Mouse (Mus musculus): Measurements from ENCODE around the gene Klf5. TPM values are rescaled to one million over a fixed set of nuclear protein-coding genes. Genes with fewer than 3 reads are reported as not detected.

Klf5 gene
- polyA plus RNA-seq, 1 experiment from 2014 or later: 104 TPM

DNA sequence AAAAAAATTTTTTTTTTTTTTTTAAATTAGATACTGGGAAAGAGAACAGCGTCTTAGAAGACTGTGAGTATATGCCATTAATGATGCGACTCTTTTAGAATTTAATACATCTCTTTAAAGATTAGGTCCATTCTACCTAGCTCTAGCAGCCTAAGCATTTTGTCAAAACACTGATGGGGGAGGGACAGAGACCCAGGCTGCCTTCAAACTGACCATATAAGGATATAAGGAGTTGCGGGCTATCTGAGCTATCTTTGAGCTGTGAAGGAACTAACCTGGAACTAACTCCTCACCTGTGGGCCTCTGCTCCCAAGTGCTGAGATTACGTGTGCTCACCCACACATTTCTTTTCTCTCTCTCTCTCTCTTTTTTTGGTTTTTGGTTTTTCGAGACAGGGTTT, 6.3 kb upstream of the Klf5 start:
- Histone ChIP-seq H3K4me2 (no peak overlapping the region), H3K27ac (no peak overlapping the region), H3K4me1 (no peaks in the 10 kb centered on the region), H3K36me3 (no peaks in the 10 kb centered on the region), H3K27me3 (replicated peaks) (no peaks in the 10 kb centered on the region), H3K9ac (no peak overlapping the region), H3K9me3 (no peaks in the 10 kb centered on the region), H3K4me3 (replicated peaks) (no peak overlapping the region)
- 93% methylated on average over 5 of the region's 5 CpGs for WGBS
- no peak for ATAC-seq (ENCODE audit: insufficient read depth, low FRiP score, low read depth)

DNA sequence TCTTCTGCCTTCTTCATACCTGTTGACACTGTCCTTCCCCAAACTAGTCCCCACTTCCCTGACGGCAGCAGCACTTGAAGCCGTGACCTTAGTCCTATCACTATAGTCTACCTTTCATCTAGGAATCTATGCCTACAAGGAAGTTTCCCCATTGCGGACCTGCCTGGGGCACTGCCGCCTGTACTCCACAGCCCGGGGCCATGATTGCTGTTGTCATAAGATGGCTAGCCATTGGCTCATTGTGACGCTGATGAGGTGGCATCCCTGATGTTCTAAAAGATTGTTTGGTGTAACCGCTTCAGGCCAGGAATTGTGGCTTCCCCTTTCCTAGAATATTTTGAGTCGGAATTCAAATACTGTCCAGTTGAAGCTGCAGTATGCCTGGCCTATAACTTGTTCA, 4.1 kb upstream of the Klf5 start:
- H3K4me3 ChIP-seq (replicated peaks): no peak overlapping the region
- H3K4me2 ChIP-seq: no peak overlapping the region
- H3K9ac ChIP-seq: no peak overlapping the region
- no peak overlapping the region for H3K27ac ChIP-seq
- no peaks in the 10 kb centered on the region for H3K27me3 ChIP-seq (replicated peaks)
- no peaks in the 10 kb centered on the region for H3K9me3 ChIP-seq
- no peaks in the 10 kb centered on the region for H3K36me3 ChIP-seq
- WGBS: 85% methylated on average over 8 of the region's 8 CpGs
- H3K4me1 ChIP-seq: no peaks in the 10 kb centered on the region
- no peak for ATAC-seq (ENCODE audit: insufficient read depth, low FRiP score, low read depth)

DNA sequence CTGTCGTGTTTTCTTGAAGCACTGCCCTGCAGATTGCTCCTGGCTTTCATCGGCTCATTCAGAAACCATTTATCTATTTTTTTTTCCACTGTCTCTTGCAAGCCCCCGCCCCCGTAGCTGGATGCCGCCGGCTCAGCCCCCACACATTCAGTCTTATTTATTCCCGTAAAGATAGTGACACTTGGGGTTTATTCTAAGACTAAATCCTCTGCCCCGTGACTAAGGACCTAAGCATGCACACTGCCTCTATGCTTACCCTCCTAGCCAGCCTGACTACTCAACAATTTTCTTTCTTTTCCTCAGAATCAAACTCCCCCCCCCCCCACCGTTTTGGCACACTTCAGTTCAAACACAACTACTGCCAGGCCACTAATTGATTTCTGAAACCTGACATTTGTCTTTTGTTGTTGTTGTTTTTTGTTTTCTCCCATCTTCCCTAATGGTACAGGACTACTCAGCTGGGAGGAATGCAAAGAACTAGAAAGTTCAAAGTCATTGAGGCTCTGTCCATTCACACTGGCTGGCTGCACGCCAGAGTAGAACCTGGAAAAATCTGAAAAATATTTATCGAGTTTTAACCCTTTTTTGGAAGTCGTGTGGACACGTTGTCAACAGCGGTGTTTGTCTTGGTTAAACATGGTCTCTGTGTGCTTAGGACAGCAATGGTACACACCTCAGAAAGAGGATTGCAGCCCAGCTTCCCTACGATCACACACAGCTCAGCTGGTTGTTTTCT, 2.7 kb upstream of the Klf5 start:
- no peak overlapping the region for H3K4me3 ChIP-seq (replicated peaks)
- no peaks in the 10 kb centered on the region for H3K4me1 ChIP-seq
- WGBS: 33% methylated on average over 15 of the region's 15 CpGs
- H3K27me3 ChIP-seq (replicated peaks): no peaks in the 10 kb centered on the region
- no peak overlapping the region for H3K27ac ChIP-seq
- H3K9me3 ChIP-seq: no peaks in the 10 kb centered on the region
- no peak for ATAC-seq (ENCODE audit: insufficient read depth, low FRiP score, low read depth)
- no peak overlapping the region for H3K9ac ChIP-seq
- H3K36me3 ChIP-seq: no peaks in the 10 kb centered on the region
- peak overlapping the region; percentile 29; the same call in 1 of the 2 replicates for H3K4me2 ChIP-seq

DNA sequence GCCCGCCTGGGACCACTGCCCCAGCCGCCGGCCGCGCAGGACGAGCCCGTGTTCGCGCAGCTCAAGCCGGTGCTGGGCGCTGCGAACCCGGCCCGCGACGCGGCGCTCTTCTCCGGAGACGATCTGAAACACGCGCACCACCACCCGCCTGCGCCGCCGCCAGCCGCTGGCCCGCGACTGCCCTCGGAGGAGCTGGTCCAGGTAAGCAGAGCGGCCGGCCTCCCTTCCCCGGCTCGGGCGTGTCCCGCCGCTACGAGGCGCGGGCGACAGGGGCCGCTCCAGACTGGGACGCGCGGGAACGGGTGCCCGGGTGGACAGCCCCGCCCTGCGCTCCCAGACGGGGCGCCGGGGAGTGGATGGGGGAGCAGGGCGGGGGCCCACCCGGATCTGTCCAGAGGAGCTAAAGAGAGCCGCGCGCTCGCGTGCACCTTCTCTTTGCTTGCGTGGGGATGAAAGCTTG, 561 bp downstream of the Klf5 start:
- Histone ChIP-seq H3K36me3 (no peaks in the 10 kb centered on the region), H3K4me3 (replicated peaks) (peak overlapping the region; percentile 80), H3K4me1 (no peaks in the 10 kb centered on the region), H3K27me3 (replicated peaks) (no peaks in the 10 kb centered on the region), H3K9me3 (no peaks in the 10 kb centered on the region), H3K4me2 (peak overlapping the region; percentile 94), H3K27ac (peak overlapping the region; percentile 84), H3K9ac (peak overlapping the region; percentile 78)
- under 1% methylated on average over 47 of the region's 60 CpGs for WGBS
- peak; percentile 16; the same call in 1 of the 2 replicates for ATAC-seq (ENCODE audit: insufficient read depth, low FRiP score, low read depth)

DNA sequence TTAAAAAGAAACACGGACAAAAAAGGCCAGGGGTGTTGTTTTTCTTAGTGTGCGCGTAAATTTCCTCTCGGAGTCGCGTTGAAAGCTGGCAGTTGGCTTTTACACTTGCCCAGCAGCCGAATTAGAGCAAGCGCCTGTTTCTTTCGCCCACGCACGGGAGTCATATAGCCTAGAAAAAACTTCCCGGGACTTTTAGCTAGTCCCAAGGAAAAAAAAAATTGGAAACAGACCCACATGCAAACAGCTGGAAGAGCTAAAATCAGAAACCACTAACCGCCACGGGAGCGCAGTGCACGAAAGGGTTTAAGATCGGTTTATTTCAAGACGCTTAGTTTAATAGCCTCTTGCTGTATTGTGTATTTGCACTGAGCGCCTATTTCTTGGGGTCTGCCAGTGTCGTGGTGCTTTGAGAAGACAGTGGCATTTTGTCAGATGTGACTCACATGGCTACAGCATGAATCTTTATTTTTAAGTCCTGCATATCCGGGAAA, 1.3 kb downstream of the Klf5 start:
- H3K36me3 ChIP-seq: no peaks in the 10 kb centered on the region

DNA sequence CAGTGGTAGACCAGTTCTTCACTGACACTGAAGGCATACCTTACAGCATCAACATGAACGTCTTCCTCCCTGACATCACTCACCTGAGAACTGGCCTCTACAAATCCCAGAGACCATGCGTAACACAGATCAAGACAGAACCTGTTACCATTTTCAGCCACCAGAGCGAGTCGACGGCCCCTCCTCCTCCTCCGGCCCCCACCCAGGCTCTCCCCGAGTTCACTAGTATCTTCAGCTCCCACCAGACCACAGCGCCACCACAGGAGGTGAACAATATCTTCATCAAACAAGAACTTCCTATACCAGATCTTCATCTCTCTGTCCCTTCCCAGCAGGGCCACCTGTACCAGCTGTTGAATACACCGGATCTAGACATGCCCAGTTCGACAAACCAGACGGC, 3.0 kb downstream of the Klf5 start:
- H3K4me2 ChIP-seq: peak overlapping the region; percentile 33; the same call in 1 of the 2 replicates
- ATAC-seq (ENCODE audit: insufficient read depth, low FRiP score, low read depth): no peak
- H3K36me3 ChIP-seq: no peaks in the 10 kb centered on the region
- no peaks in the 10 kb centered on the region for H3K27me3 ChIP-seq (replicated peaks)
- no peak overlapping the region for H3K9ac ChIP-seq
- H3K4me3 ChIP-seq (replicated peaks): peak overlapping the region; percentile 80
- H3K4me1 ChIP-seq: no peaks in the 10 kb centered on the region
- H3K9me3 ChIP-seq: no peaks in the 10 kb centered on the region
- H3K27ac ChIP-seq: peak overlapping the region; percentile 46
- WGBS: 47% methylated on average over 11 of the region's 11 CpGs

More for the DNA sequence above, 1.3 kb downstream of the Klf5 start:
- Histone ChIP-seq H3K9me3 (no peaks in the 10 kb centered on the region), H3K9ac (peak overlapping the region; percentile 78; the same call in 1 of the 2 replicates), H3K4me3 (replicated peaks) (peak overlapping the region; percentile 80), H3K27ac (peak overlapping the region; percentile 84), H3K4me2 (peak overlapping the region; percentile 94), H3K4me1 (no peaks in the 10 kb centered on the region), H3K27me3 (replicated peaks) (no peaks in the 10 kb centered on the region)
- ATAC-seq (ENCODE audit: insufficient read depth, low FRiP score, low read depth): no peak
- WGBS: 2% methylated on average over 21 of the region's 21 CpGs

DNA sequence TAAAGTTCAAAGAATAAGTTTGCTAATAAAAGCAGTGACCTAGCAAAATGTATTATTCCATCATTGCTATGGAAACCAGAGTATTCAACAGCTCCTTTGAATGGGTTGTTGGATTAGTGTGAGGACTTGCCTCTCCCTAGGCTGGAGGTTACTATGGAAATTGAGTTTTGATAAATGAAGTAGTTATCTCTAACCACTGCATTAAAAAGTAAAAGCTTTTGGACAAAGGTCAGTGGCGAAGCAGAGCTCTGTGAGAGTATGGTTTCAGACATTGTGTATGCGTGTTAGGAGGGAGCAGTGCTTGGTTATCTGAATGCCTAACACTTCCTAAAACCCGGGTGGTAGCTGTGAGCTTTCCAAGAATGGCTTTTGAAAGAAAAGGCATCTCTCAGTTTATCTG, 5.9 kb downstream of the Klf5 start:
- no peaks in the 10 kb centered on the region for H3K4me1 ChIP-seq
- H3K27me3 ChIP-seq (replicated peaks): no peaks in the 10 kb centered on the region
- no peak overlapping the region for H3K9ac ChIP-seq
- H3K27ac ChIP-seq: peak overlapping the region; percentile 61
- peak overlapping the region; percentile 14; the same call in 1 of the 2 replicates for H3K4me2 ChIP-seq
- 63% methylated on average over 3 of the region's 3 CpGs for WGBS
- no peaks in the 10 kb centered on the region for H3K9me3 ChIP-seq
- H3K4me3 ChIP-seq (replicated peaks): peak overlapping the region; percentile 3; the same call in 1 of the 2 replicates
- H3K36me3 ChIP-seq: no peaks in the 10 kb centered on the region
- peak; percentile 59 for ATAC-seq (ENCODE audit: insufficient read depth, low FRiP score, low read depth)

DNA sequence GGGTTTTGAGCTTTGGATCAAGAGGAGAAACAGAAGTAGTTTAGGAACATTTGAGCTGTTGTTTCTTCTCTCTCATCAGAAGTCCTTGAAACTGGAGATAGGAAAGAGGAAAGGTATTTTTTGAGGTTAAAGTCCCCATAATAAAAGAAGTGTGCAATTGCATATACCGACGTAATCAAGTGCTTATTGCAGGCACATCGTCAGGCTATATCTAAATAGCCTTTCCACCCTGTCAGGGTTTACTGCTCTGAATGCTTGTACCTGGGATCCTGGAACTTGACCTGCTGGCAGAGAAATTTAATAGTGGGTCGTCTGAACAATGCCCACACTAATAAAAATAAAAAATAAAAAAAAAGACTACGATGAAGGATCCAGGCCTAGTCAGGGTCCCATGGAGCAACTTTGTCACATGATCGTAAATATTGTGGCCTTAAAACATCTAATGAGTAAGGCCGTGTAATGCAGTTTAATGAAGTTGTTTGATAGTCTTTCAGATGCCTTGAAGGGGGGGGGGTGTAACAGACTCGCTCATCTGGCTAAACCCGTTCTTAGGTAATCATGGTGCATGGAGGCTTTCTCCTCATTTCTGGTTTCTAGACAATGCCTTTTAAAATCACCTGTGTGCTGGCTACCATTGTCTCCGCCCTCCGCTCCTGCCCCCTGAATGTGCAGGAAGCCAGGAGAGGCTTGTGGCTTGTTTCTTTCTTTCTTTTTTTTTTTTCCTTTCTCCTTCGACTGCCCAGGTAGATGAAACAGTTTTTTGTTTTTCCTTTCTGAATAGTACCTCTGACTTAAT, 6.7 kb downstream of the Klf5 start:
- Histone ChIP-seq H3K36me3 (no peaks in the 10 kb centered on the region), H3K9me3 (no peaks in the 10 kb centered on the region), H3K27me3 (replicated peaks) (no peaks in the 10 kb centered on the region), H3K27ac (peak overlapping the region; percentile 61), H3K4me1 (no peaks in the 10 kb centered on the region), H3K9ac (no peak overlapping the region), H3K4me3 (replicated peaks) (0 out of 2 replicates have a peak overlapping the region, but pooled peaks have one; percentile 3), H3K4me2 (peak overlapping the region; percentile 14; the same call in 1 of the 2 replicates)
- ATAC-seq (ENCODE audit: insufficient read depth, low FRiP score, low read depth): peak; percentile 33; the same call in 1 of the 2 replicates
- WGBS: 61% methylated on average over 12 of the region's 12 CpGs

DNA sequence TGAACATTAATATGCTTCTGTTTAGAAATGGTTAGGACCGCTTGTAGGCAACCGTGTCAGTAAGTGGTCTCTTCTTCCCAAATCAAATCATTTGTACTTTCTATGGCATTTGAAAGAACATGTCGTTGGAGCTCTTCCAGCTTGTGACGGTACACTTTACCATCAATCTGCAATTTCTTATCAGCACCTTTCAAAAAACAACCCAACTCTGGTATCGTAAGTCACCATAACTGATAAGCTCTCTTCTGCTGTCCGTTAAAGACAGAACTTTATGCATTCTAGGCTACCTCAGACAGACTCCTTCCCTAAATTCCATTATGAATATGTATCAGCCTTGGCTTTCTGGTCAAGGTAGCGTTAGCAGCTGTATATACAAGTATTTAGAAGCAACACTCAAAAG, 7.9 kb downstream of the Klf5 start:
- no peak overlapping the region for H3K27ac ChIP-seq
- H3K4me3 ChIP-seq (replicated peaks): no peak overlapping the region
- no peaks in the 10 kb centered on the region for H3K36me3 ChIP-seq
- no peak for ATAC-seq (ENCODE audit: insufficient read depth, low FRiP score, low read depth)
- no peaks in the 10 kb centered on the region for H3K9me3 ChIP-seq
- H3K9ac ChIP-seq: no peak overlapping the region
- 50% methylated on average over 7 of the region's 7 CpGs for WGBS
- no peaks in the 10 kb centered on the region for H3K27me3 ChIP-seq (replicated peaks)
- H3K4me1 ChIP-seq: no peaks in the 10 kb centered on the region
- peak overlapping the region; percentile 3; the same call in 1 of the 2 replicates for H3K4me2 ChIP-seq

DNA sequence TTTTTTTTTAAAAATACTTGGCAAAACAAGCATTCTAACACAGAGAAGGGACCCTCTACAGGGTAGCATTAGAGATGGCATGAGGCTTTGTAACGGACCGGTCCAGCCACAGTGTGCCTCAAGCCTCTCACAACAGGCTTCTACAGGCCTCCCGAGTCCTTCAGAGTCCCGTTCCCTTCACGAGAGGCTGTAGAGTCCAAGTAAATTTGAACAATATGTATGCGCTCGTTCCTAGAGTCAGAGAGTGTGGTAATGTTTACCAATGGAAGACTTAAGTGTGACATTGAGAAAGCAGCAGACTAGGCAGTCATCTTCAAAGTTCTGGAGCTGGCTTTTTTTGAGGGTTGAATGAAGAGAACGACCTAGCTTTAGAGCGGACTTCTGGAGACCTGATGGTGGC, 11.1 kb downstream of the Klf5 start:
- Histone ChIP-seq H3K4me2 (no peak overlapping the region), H3K9me3 (no peaks in the 10 kb centered on the region), H3K4me3 (replicated peaks) (no peak overlapping the region), H3K36me3 (0 out of 2 replicates have a peak, but pooled peaks cover 3% of the 10 kb centered on the region), H3K9ac (no peak overlapping the region), H3K4me1 (no peaks in the 10 kb centered on the region), H3K27ac (no peak overlapping the region), H3K27me3 (replicated peaks) (no peaks in the 10 kb centered on the region)
- ATAC-seq (ENCODE audit: insufficient read depth, low FRiP score, low read depth): no peak
- WGBS: 80% methylated on average over 9 of the region's 9 CpGs

DNA sequence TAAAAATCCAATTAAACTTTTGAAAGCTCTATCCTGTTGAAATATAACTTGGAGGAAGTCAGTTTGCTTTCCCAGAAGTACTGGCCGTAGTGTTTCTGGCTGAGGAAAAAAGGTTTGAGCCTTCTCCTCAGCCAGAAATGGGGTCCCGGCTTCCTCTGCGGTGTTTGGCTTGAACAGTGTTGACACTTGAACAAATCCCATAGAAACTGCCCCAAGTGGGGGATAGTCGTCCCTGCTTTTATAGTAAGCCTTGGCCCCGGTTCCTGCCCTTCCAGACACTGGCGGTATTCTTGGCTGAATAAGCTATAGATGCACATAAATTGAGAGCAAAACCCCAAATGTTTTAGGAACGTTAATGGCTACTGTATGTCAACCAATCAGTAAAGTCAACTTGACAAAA, 11.9 kb downstream of the Klf5 start:
- ATAC-seq (ENCODE audit: insufficient read depth, low FRiP score, low read depth): no peak
- H3K27ac ChIP-seq: no peak overlapping the region
- no peaks in the 10 kb centered on the region for H3K27me3 ChIP-seq (replicated peaks)
- no peaks in the 10 kb centered on the region for H3K9me3 ChIP-seq
- no peaks in the 10 kb centered on the region for H3K4me1 ChIP-seq
- no peak overlapping the region for H3K4me2 ChIP-seq
- no peak overlapping the region for H3K9ac ChIP-seq
- 71% methylated on average over 7 of the region's 7 CpGs for WGBS
- H3K36me3 ChIP-seq: 0 out of 2 replicates have a peak, but pooled peaks cover 3% of the 10 kb centered on the region
- no peak overlapping the region for H3K4me3 ChIP-seq (replicated peaks)

DNA sequence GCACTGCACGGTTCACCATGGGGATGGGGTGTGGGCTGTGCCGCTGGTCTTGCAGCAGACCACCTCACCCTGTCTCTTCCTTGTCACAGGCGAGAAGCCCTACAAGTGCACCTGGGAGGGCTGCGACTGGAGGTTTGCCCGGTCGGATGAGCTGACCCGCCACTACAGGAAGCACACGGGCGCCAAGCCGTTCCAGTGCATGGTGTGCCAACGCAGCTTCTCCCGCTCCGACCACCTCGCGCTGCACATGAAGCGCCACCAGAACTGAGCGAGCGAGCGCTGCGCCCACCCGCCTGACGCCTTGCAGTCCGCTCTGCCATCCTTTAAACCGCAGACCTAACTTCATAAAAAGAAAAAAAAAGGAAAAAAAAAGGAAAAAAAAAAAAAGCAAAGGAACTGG, 14.6 kb downstream of the Klf5 start:
- H3K9ac ChIP-seq: no peak overlapping the region
- H3K36me3 ChIP-seq: 0 out of 2 replicates have a peak, but pooled peaks cover 3% of the 10 kb centered on the region
- no peak overlapping the region for H3K27ac ChIP-seq
- H3K9me3 ChIP-seq: no peaks in the 10 kb centered on the region
- no peak overlapping the region for H3K4me2 ChIP-seq
- H3K27me3 ChIP-seq (replicated peaks): no peaks in the 10 kb centered on the region
- no peaks in the 10 kb centered on the region for H3K4me1 ChIP-seq
- peak; percentile 34; the same call in 1 of the 2 replicates for ATAC-seq (ENCODE audit: insufficient read depth, low FRiP score, low read depth)
- no peak overlapping the region for H3K4me3 ChIP-seq (replicated peaks)
- WGBS: 93% methylated on average over 24 of the region's 24 CpGs
